Mouse (Mus musculus): ENCODE results near the gene Adamtsl2. TPM values are rescaled to one million over a fixed set of nuclear protein-coding genes. Genes with fewer than 3 reads are reported as not detected.

Adamtsl2 gene
- polyA plus RNA-seq, 1 experiment from 2014 or later: not detected

DNA sequence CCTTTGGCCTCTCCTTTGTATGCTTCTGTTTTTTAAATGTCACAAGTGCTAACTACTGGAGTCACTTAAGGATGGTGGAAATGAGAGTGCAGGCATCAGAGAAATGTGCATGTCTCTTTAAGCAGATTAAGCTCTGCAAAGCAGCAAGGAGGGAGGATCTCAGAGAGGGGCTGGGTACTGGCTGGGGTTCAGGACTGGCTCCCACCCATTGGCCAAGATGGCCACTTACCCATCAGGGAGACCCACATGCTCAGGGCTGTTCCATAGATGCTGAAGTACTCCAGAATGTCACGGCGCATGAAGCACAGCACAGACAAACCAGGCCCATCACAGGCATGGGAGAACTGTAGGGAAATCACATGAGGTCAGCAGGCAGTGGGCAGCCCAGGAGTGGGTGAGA, 12.1 kb upstream of the Adamtsl2 start:
- Histone ChIP-seq H3K79me2 (ENCODE audit: inconsistent target) (no peaks in the 10 kb centered on the region), H3K36me3 (ENCODE audit: inconsistent target) (no peaks in the 10 kb centered on the region), H3K27ac (no peak overlapping the region), H3K4me3 (ENCODE audit: inconsistent target) (no peak overlapping the region)
- 93% methylated on average over 2 of the region's 2 CpGs for WGBS (ENCODE audit: missing documents)

DNA sequence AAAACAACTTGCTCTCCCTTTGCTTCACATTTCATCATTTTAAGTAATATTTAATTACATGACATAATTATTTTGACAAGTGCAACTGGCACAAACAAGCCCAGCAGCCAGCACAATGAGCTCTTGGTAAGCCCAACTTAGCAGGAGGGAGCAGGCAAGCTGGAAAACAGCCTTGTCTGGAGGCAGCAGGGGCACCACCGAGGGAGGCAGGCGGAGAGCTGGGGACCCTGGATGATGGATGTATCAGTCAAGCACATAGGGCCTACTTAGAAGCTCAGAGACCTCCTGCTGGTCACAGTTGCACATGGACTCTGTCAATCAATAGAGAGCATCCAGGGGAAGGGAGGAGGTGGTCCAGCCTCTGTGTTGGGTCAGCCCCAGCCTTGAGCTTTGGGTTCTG, 11.2 kb upstream of the Adamtsl2 start:
- WGBS (ENCODE audit: missing documents): 100% methylated on average over 2 of the region's 2 CpGs
- Histone ChIP-seq H3K79me2 (ENCODE audit: inconsistent target) (no peaks in the 10 kb centered on the region), H3K27ac (no peak overlapping the region), H3K36me3 (ENCODE audit: inconsistent target) (no peaks in the 10 kb centered on the region), H3K4me3 (ENCODE audit: inconsistent target) (no peak overlapping the region)

DNA sequence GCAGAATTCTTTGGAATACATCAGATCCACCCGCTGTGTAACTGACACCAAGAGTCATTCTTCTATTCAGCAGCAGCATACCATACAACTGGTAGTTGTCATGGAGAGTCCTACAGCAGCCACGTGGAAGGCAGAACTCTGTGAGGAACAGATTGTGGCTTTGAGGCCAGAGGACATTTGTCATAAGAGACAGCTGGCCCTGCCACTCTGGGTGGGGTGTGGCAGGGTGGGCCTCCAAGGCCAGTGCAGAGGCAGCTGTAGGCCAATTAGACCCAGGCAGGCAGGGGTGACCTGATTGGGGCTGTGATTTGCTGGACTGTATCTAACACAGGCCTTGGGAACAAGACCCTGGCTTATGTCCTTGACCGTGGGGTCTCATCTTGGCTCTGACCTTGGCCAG, 9.5 kb upstream of the Adamtsl2 start:
- Histone ChIP-seq H3K27ac (no peak overlapping the region), H3K79me2 (ENCODE audit: inconsistent target) (no peaks in the 10 kb centered on the region), H3K4me3 (ENCODE audit: inconsistent target) (no peak overlapping the region), H3K36me3 (ENCODE audit: inconsistent target) (no peaks in the 10 kb centered on the region)
- 63% methylated on average over 3 of the region's 3 CpGs for WGBS (ENCODE audit: missing documents)

DNA sequence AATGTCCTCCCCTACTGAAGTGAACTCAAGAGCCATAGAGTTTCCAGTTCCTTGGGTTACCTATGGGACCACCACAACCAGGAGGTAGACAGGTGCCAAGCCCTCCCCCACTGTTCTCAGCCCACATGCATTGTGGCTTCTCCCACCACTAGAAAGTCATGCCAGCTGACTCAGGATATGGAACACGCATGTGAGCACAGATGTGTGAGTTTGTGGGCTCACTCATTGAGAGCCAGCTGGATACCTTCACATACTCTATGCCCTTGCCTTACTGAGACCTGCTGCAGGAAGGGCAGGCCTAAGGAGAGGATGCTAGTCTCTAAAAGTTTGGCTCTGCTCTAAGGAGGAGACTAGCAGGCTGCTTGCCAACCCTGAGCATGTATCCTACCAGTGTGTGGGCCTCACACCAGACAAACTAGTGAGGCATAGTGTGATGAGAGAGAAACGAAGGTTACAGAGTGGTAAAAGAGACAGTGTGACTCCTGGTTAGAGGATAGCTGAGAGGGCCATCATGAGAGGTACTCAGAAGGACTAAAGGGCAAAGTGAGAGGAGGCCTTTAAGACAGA, 8.8 kb upstream of the Adamtsl2 start:
- H3K27ac ChIP-seq: no peak overlapping the region
- H3K4me3 ChIP-seq (ENCODE audit: inconsistent target): no peak overlapping the region
- H3K36me3 ChIP-seq (ENCODE audit: inconsistent target): no peaks in the 10 kb centered on the region
- 89% methylated on average over 2 of the region's 2 CpGs for WGBS (ENCODE audit: missing documents)
- no peaks in the 10 kb centered on the region for H3K79me2 ChIP-seq (ENCODE audit: inconsistent target)

DNA sequence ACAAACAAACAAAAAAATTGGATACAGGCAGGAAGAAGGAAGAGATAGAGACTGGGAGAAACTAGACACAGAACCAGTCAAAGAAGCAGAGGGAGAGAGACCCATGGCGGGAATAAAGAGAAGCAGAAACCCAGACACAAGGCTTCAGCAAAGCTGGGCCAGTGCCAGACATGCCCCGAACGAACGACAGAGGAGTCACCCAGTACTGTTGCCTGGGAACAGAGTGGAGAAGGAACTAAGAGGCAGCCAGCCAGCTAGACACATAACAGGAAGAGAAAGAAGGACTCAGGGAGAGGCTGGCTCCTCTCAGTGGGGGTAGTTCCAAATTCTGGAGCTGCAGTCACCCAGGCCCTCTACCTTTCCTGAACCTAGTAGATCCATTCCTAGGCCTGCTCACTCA, 8.0 kb upstream of the Adamtsl2 start:
- WGBS (ENCODE audit: missing documents): 2% methylated on average over 4 of the region's 4 CpGs
- H3K79me2 ChIP-seq (ENCODE audit: inconsistent target): no peaks in the 10 kb centered on the region
- H3K36me3 ChIP-seq (ENCODE audit: inconsistent target): no peaks in the 10 kb centered on the region
- H3K4me3 ChIP-seq (ENCODE audit: inconsistent target): no peak overlapping the region
- no peak overlapping the region for H3K27ac ChIP-seq

DNA sequence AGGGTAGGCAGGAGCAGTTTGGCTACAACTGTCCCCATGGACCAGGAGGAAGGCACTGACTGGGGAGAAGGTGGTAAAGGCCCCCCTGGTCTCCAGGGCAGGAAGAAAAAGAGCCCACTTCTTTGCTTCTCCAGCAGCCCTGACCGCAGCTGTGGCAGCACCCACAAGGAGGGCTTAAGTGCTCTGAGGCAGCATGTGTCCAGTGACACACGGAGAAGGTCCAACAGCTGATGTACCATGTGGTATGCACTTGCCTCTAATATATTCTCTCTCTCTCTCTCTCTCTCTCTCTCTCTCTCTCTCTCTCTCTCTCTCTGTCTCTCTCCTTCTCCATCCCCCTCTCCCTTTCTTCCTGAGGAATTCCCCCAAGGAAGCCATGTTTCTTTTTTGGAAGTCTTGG, 7.2 kb upstream of the Adamtsl2 start, which contains the start of gene Mymk:
Mymk (minus strand) TSS at position 202 of the 400 bp plus-strand sequence.
- no peak within 1 kb of the TSS for H3K27ac ChIP-seq
- no peaks in the 10 kb centered on the region for H3K36me3 ChIP-seq (ENCODE audit: inconsistent target)
- 75% methylated on average over 2 of the region's 2 CpGs for WGBS (ENCODE audit: missing documents)
- no peak within 1 kb of the TSS for H3K4me3 ChIP-seq (ENCODE audit: inconsistent target)
- no peaks in the 10 kb centered on the region for H3K79me2 ChIP-seq (ENCODE audit: inconsistent target)

DNA sequence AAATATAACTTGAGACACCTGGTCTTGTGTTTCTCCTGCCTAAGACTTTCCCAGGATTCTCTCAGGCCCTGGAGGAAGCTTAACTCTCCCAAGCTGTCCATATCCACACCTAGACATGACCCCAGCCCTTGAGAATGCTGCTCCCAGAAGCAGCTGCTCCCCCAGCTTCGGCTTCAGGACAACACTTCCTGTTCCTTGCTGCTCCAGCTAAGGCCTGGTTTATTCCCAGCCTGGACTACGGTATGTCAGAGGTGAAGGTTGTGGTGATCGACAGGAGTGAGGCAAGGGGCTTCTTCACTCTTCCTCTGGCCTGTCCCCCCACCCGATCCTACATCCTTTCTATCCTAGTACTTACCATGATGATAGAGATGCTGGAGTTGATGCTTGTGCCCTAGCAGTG, 5.8 kb upstream of the Adamtsl2 start:
- Histone ChIP-seq H3K27ac (no peak overlapping the region), H3K79me2 (ENCODE audit: inconsistent target) (no peaks in the 10 kb centered on the region), H3K4me3 (ENCODE audit: inconsistent target) (no peak overlapping the region), H3K36me3 (ENCODE audit: inconsistent target) (no peaks in the 10 kb centered on the region)
- WGBS (ENCODE audit: missing documents): 92% methylated on average over 4 of the region's 4 CpGs

DNA sequence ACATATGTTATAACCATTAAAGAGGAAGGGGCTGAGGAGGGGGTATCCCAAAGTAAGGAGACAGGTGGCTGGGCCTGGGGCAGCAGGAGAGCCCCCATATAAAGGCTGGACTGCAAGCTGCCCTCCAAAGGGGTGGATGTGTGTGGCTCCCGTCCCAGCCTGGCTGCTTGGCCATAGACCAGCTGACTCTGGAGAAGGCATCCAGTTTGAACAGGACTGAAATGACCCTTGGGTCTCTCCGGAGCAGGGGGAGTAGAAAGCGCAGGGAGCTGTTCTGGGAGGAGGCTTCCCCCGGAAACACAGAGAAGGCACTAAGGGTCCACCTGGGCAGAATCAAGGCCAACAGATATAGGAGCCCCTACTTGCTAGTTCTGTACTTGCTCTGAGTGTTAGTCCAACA, 4.4 kb upstream of the Adamtsl2 start:
- H3K27ac ChIP-seq: no peak overlapping the region
- H3K79me2 ChIP-seq (ENCODE audit: inconsistent target): no peaks in the 10 kb centered on the region
- H3K4me3 ChIP-seq (ENCODE audit: inconsistent target): no peak overlapping the region
- WGBS (ENCODE audit: missing documents): 90% methylated on average over 4 of the region's 4 CpGs
- no peaks in the 10 kb centered on the region for H3K36me3 ChIP-seq (ENCODE audit: inconsistent target)

DNA sequence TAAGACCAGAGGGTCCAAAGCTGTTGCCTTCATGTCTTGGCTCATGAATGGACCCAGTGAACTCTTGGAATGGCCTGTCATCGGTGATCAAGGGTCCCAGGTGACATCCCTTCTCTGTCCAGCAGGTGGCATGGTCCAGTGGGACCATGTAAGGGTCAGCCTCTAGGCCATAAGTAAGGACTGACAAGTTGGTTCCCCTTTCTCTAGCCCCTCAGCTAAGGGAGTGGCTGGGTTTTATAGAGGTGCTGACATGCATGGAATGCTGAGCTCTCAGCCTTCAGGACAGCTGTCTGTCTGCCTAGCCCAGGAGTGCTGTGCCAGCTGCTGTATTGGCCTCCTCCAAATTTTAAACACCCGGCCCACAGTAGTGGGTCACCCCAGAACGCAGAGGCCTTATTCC, 3.7 kb upstream of the Adamtsl2 start:
- Histone ChIP-seq H3K27ac (no peak overlapping the region), H3K4me3 (ENCODE audit: inconsistent target) (no peak overlapping the region), H3K79me2 (ENCODE audit: inconsistent target) (no peaks in the 10 kb centered on the region), H3K36me3 (ENCODE audit: inconsistent target) (no peaks in the 10 kb centered on the region)
- 51% methylated on average over 3 of the region's 3 CpGs for WGBS (ENCODE audit: missing documents)

DNA sequence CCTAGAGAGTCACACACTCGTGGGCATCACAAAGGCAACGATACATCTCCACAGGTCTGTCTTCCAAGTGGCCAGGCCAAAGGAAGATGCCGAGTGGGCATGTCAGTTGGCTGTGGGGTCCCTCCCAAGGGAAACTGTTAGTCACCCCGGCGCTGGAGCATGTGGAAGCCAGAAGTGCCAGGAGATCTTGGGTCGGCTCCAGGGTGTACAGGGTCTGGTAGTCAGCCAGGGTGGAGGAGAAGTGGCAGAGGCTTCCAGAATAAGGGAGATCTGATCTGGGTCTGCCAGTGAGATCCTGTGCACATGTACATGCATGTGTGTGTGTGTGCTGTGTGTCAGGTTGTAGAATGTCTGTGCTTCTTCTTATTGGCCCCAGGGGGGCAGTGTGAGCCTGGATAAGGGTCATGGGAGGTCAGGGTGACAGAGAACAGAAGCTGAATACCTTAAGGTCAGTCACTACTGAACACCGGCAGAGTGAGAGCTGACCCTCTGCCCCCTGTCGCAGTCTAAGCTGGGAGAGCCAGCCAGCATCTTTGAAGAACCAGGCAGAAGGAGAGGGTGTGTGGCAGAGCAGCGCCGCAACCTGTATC, 1.4 kb upstream of the Adamtsl2 start:
- H3K27ac ChIP-seq: no peak overlapping the region
- no peak overlapping the region for H3K4me3 ChIP-seq (ENCODE audit: inconsistent target)
- 86% methylated on average over 10 of the region's 10 CpGs for WGBS (ENCODE audit: missing documents)
- H3K36me3 ChIP-seq (ENCODE audit: inconsistent target): no peaks in the 10 kb centered on the region
- no peaks in the 10 kb centered on the region for H3K79me2 ChIP-seq (ENCODE audit: inconsistent target)

DNA sequence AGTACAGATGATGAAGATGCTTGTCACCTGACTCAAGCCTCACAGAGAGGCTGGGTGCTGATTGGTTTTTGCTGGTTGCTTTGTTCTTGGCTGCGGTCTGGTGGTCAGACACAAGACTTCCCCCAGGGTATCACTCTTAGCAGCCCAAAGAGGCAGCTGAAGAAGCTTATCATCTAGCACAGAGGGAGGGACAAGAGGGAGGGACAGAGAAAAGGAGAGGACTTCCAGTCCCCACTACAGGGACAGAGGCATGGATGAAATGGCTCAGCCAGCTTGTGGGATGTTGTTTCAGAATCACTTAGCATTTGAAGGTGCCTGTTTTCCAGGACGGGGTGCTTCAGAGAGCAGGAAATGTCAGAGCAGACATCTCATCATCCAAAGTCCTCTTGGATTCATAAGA, 867 bp upstream of the Adamtsl2 start:
- H3K4me3 ChIP-seq (ENCODE audit: inconsistent target): no peak overlapping the region
- no peaks in the 10 kb centered on the region for H3K36me3 ChIP-seq (ENCODE audit: inconsistent target)
- WGBS (ENCODE audit: missing documents): 50% methylated on average over 2 of the region's 2 CpGs
- H3K27ac ChIP-seq: no peak overlapping the region
- no peaks in the 10 kb centered on the region for H3K79me2 ChIP-seq (ENCODE audit: inconsistent target)

DNA sequence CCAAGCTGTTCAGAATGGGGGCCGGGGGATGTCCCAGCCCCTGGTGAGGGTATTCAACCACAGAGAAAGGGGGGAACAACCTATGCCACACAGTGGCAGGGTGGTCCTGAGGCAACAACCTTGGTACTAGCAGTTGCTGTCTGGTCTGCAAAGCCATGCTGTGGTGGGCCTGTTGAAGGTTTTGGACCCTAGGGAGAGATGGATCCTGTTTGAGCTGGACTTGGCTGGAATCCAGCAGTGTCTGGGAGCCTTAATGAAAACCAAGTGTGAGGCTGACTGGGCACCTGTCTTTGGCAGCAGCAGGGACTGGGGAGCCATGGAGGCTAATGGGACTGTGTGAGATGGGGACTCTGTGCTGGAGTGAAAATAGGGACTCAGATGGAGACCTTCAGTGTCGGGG, 470 bp downstream of the Adamtsl2 start:
- Histone ChIP-seq H3K79me2 (ENCODE audit: inconsistent target) (no peaks in the 10 kb centered on the region), H3K4me3 (ENCODE audit: inconsistent target) (no peak overlapping the region), H3K27ac (no peak overlapping the region), H3K36me3 (ENCODE audit: inconsistent target) (no peaks in the 10 kb centered on the region)
- 75% methylated on average over 2 of the region's 2 CpGs for WGBS (ENCODE audit: missing documents)

DNA sequence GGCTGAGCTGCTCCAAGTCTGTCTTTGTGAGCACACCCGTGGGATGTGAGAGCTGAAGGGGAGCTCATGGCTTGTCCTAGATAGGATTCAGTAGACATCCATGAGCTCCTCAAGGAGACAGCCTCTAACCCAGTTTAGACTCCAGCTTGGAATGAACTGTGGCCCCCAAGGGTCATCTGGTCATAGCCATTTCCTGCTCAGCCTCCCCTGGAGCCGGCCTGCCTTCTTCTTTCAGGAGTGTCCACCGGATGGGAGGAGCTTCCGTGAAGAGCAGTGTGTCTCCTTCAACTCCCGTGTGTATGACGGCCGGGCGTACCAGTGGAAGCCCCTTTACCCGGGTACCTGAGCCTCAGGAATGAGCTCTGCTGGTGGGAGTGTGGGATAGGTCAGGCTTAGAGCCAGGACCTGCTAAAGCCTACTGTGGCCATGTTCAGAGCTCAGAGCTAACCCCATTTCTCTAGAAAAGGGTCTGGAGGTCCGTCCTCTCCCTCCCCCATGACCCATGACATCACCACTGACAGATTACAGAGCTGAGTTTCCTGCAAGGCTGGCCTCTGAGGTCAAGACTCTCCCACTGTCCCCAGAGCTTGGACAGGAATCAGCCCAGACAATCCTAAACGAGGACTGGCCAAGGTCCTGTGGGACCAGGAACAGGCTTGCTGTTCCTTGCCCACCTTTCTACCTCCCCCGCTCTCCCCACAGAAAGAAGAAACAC, 4.7 kb downstream of the Adamtsl2 start:
- H3K27ac ChIP-seq: no peak overlapping the region
- no peaks in the 10 kb centered on the region for H3K36me3 ChIP-seq (ENCODE audit: inconsistent target)
- H3K79me2 ChIP-seq (ENCODE audit: inconsistent target): no peaks in the 10 kb centered on the region
- H3K4me3 ChIP-seq (ENCODE audit: inconsistent target): no peak overlapping the region
- WGBS (ENCODE audit: missing documents): 87% methylated on average over 12 of the region's 12 CpGs

DNA sequence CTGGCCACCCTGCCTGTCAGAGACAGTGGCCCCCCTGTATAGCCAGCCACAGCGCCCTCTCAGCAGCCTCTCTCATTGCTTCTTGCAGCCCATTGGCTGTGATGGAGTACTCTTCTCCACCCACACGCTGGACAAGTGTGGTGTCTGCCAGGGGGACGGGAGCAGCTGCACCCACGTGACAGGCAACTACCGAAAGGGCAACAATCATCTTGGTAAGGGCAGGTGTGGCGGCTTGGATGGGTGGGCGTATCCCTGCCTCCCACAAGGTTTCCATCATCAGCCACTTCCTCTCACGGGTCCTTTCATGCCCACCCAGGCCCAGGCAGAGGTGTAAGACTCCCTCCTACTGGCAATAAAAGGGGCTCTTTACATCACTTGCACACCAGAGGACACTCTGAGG, 5.8 kb downstream of the Adamtsl2 start:
- Histone ChIP-seq H3K4me3 (ENCODE audit: inconsistent target) (no peak overlapping the region), H3K79me2 (ENCODE audit: inconsistent target) (no peaks in the 10 kb centered on the region), H3K36me3 (ENCODE audit: inconsistent target) (no peaks in the 10 kb centered on the region), H3K27ac (no peak overlapping the region)
- 71% methylated on average over 8 of the region's 8 CpGs for whole genome bisulfite sequencing (ENCODE audit: missing documents)

DNA sequence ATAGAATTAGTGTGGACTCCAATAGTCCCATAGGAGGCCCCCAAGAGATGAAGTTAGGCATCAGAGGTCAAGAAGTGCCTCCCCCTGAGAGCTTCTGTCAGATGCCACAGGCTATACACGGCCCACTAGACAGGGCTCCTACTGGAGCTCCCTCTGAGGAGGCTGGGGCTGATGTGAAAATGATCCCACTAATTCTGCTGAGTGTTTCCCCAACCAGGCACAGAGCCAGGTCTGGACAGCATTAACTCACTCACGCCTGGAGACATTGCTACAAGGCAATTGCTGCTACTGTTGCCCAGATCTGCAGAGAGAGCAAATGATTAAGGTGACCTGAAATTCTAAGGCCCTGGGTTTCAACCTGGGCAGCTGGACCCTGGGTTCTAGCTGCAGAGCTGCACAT, 6.6 kb downstream of the Adamtsl2 start:
- no peak overlapping the region for H3K4me3 ChIP-seq (ENCODE audit: inconsistent target)
- no peak overlapping the region for H3K27ac ChIP-seq
- H3K79me2 ChIP-seq (ENCODE audit: inconsistent target): no peaks in the 10 kb centered on the region
- 52% methylated on average over 2 of the region's 2 CpGs for WGBS (ENCODE audit: missing documents)
- H3K36me3 ChIP-seq (ENCODE audit: inconsistent target): no peaks in the 10 kb centered on the region
